Mouse (Mus musculus) forebrain, embryonic 16.5 days (tissue): ENCODE results near the gene Rbm44. TPM values are rescaled to one million over a fixed set of nuclear protein-coding genes. Genes with fewer than 3 reads are reported as not detected.

Experiments
- ATAC-seq: fragments of 200-750 bp; cut with Nextera tagmentation; 2 replicates; pipeline ENCODE4 v1.8.0; 2017; ENCODE audit warnings: mild to moderate bottlenecking, moderate library complexity
- H3K27ac ChIP-seq: fragments of 300-500 bp; sonication (generic); 2 replicates; pipeline ENCODE4 v1.5.1; 2014; ENCODE audit warnings: low read length, control low read depth
- H3K27me3 ChIP-seq: fragments of 300-500 bp; sonication (generic); replicated peaks from 2 replicates; pipeline ENCODE4 v1.6.1; 2014; ENCODE audit warnings: low read length; ENCODE audit not compliant: control insufficient read depth, insufficient read depth
- H3K36me3 ChIP-seq: fragments of 300-500 bp; sonication (generic); 2 replicates; pipeline ENCODE4 v1.6.1; 2014; ENCODE audit not compliant: control insufficient read depth, insufficient read depth
- H3K4me1 ChIP-seq: fragments of 300-500 bp; sonication (generic); replicated peaks from 2 replicates; pipeline ENCODE4 v1.6.1; 2014; ENCODE audit warnings: low read length; ENCODE audit not compliant: control insufficient read depth, insufficient read depth
- H3K4me2 ChIP-seq: fragments of 300-500 bp; sonication (generic); 2 replicates; pipeline ENCODE4 v1.6.1; 2014; ENCODE audit warnings: mild to moderate bottlenecking, low read length, control low read depth
- H3K4me3 ChIP-seq: fragments of 300-500 bp; sonication (generic); replicated peaks from 2 replicates; pipeline ENCODE4 v1.5.1; 2014; ENCODE audit warnings: mild to moderate bottlenecking, low read length, control low read depth
- H3K9ac ChIP-seq: fragments of 300-500 bp; sonication (generic); replicated peaks from 2 replicates; pipeline ENCODE4 v1.6.1; 2014; ENCODE audit warnings: low read depth, low read length, control low read depth
- H3K9me3 ChIP-seq: fragments of 300-500 bp; sonication (generic); 2 replicates; pipeline ENCODE4 v1.6.1; 2016; ENCODE audit warnings: low read length; ENCODE audit not compliant: control insufficient read depth
- WGBS: fragments of 180-500 bp; shearing (Covaris S2); extraction: QIAGEN DNeasy Blood & Tissue Kit; methylation state at CpG from one replicate; pipeline ENCODE4 v1.1.7; 2014; 5-methylcytosine and 5-hydroxymethylcytosine counted together
- polyA plus RNA-seq: library from polyadenylated mRNA; unstranded; fragments of >200 nt; fragmentation: Nextera tagmentation; extraction: Ambion mirVana; gene quantifications from 2 replicates; pipeline ENCODE4 v1.2.1, GENCODE M21; 2015

The Rbm44 gene
- polyA plus RNA-seq, 1 experiment from 2014 or later: 0.11 TPM

- Histone ChIP-seq H3K36me3 (0 out of 2 replicates have a peak, but pooled peaks cover 2% of the 10 kb centered on the region), H3K4me2 (no peak overlapping the region), H3K27me3 (no peaks in the 10 kb centered on the region), H3K9ac (no peak overlapping the region), H3K4me3 (no peak overlapping the region), H3K27ac (no peak overlapping the region), H3K9me3 (no peaks in the 10 kb centered on the region), H3K4me1 (no peaks in the 10 kb centered on the region)
- ATAC-seq: no peak
- WGBS: 86% methylated on average over 4 of the region's 4 CpGs
Observed at GRCm38 (mm10) chr1:91109302-91109701, 35.6 kb upstream of the Rbm44 start.

- H3K27ac ChIP-seq: no peak overlapping the region
- H3K36me3 ChIP-seq: 0 out of 2 replicates have a peak, but pooled peaks cover 5% of the 10 kb centered on the region
- H3K4me2 ChIP-seq: no peak overlapping the region
- no peak overlapping the region for H3K9ac ChIP-seq
- H3K9me3 ChIP-seq: no peaks in the 10 kb centered on the region
- 92% methylated on average over 14 of the region's 14 CpGs for WGBS
- no peak overlapping the region for H3K4me3 ChIP-seq
- H3K27me3 ChIP-seq: no peaks in the 10 kb centered on the region
- ATAC-seq: no peak
- no peaks in the 10 kb centered on the region for H3K4me1 ChIP-seq
Observed at GRCm38 (mm10) chr1:91112171-91112570, 32.7 kb upstream of the Rbm44 start.

GRCm38 (mm10) chr1:91112606-91113005 is 32.3 kb upstream of the Rbm44 start:
- WGBS: 90% methylated on average over 4 of the region's 4 CpGs
- ATAC-seq: no peak
- H3K27ac ChIP-seq: no peak overlapping the region
- no peaks in the 10 kb centered on the region for H3K4me1 ChIP-seq
- no peaks in the 10 kb centered on the region for H3K27me3 ChIP-seq
- no peak overlapping the region for H3K4me3 ChIP-seq
- H3K36me3 ChIP-seq: 0 out of 2 replicates have a peak, but pooled peaks cover 5% of the 10 kb centered on the region
- H3K9ac ChIP-seq: no peak overlapping the region
- H3K9me3 ChIP-seq: no peaks in the 10 kb centered on the region
- no peak overlapping the region for H3K4me2 ChIP-seq

GRCm38 (mm10) chr1:91122121-91122520 is 22.8 kb upstream of the Rbm44 start:
- WGBS: 90% methylated on average over 11 of the region's 11 CpGs
- Histone ChIP-seq H3K4me3 (no peak overlapping the region), H3K9me3 (no peaks in the 10 kb centered on the region), H3K27me3 (no peaks in the 10 kb centered on the region), H3K4me1 (no peaks in the 10 kb centered on the region), H3K4me2 (no peak overlapping the region), H3K36me3 (no peaks in the 10 kb centered on the region; the same call in 1 of the 2 replicates), H3K9ac (no peak overlapping the region), H3K27ac (no peak overlapping the region)
- ATAC-seq: no peak

- H3K4me3 ChIP-seq: no peak overlapping the region
- no peaks in the 10 kb centered on the region for H3K4me1 ChIP-seq
- no peak overlapping the region for H3K27ac ChIP-seq
- H3K36me3 ChIP-seq: no peaks in the 10 kb centered on the region; the same call in 1 of the 2 replicates
- H3K27me3 ChIP-seq: no peaks in the 10 kb centered on the region
- no peak for ATAC-seq
- WGBS: 94% methylated on average over 5 of the region's 5 CpGs
- H3K9me3 ChIP-seq: no peaks in the 10 kb centered on the region
- H3K9ac ChIP-seq: no peak overlapping the region
- no peak overlapping the region for H3K4me2 ChIP-seq
Observed at GRCm38 (mm10) chr1:91123004-91123403, 21.9 kb upstream of the Rbm44 start.

GRCm38 (mm10) chr1:91123466-91123865 is 21.4 kb upstream of the Rbm44 start:
- no peak overlapping the region for H3K4me2 ChIP-seq
- H3K4me3 ChIP-seq: no peak overlapping the region
- no peaks in the 10 kb centered on the region for H3K4me1 ChIP-seq
- no peaks in the 10 kb centered on the region for H3K27me3 ChIP-seq
- H3K27ac ChIP-seq: no peak overlapping the region
- 90% methylated on average over 3 of the region's 3 CpGs for WGBS
- no peaks in the 10 kb centered on the region for H3K9me3 ChIP-seq
- H3K36me3 ChIP-seq: no peaks in the 10 kb centered on the region; the same call in 1 of the 2 replicates
- no peak for ATAC-seq
- no peak overlapping the region for H3K9ac ChIP-seq

GRCm38 (mm10) chr1:91128849-91129248 is 16.0 kb upstream of the Rbm44 start:
- Histone ChIP-seq H3K4me3 (no peak overlapping the region), H3K27ac (no peak overlapping the region), H3K4me1 (no peaks in the 10 kb centered on the region), H3K36me3 (no peaks in the 10 kb centered on the region; the same call in 1 of the 2 replicates), H3K27me3 (no peaks in the 10 kb centered on the region), H3K9me3 (no peaks in the 10 kb centered on the region), H3K4me2 (no peak overlapping the region), H3K9ac (no peak overlapping the region)
- no peak for ATAC-seq
- 92% methylated on average over 4 of the region's 4 CpGs for WGBS

- H3K9ac ChIP-seq: no peak overlapping the region
- no peak overlapping the region for H3K27ac ChIP-seq
- WGBS: 85% methylated on average over 2 of the region's 2 CpGs
- H3K4me3 ChIP-seq: no peak overlapping the region
- no peaks in the 10 kb centered on the region for H3K27me3 ChIP-seq
- ATAC-seq: no peak
- H3K36me3 ChIP-seq: no peaks in the 10 kb centered on the region
- no peaks in the 10 kb centered on the region for H3K4me1 ChIP-seq
- no peak overlapping the region for H3K4me2 ChIP-seq
- no peaks in the 10 kb centered on the region for H3K9me3 ChIP-seq
Observed at GRCm38 (mm10) chr1:91137036-91137435, 7.9 kb upstream of the Rbm44 start.

- 64% methylated on average over 2 of the region's 2 CpGs for WGBS
- Histone ChIP-seq H3K36me3 (no peaks in the 10 kb centered on the region), H3K4me3 (no peak overlapping the region), H3K9me3 (no peaks in the 10 kb centered on the region), H3K27me3 (no peaks in the 10 kb centered on the region), H3K9ac (no peak overlapping the region), H3K4me2 (no peak overlapping the region), H3K4me1 (no peaks in the 10 kb centered on the region), H3K27ac (no peak overlapping the region)
- no peak for ATAC-seq
Observed at GRCm38 (mm10) chr1:91151509-91151908, 6.6 kb downstream of the Rbm44 start.

- 80% methylated on average over 6 of the region's 6 CpGs for WGBS
- no peak for ATAC-seq
Observed at GRCm38 (mm10) chr1:91166798-91167197, 21.9 kb downstream of the Rbm44 start.

More at GRCm38 (mm10) chr1:91166798-91167197, 21.9 kb downstream of the Rbm44 start:
- H3K27me3 ChIP-seq: no peaks in the 10 kb centered on the region
- H3K4me1 ChIP-seq: no peaks in the 10 kb centered on the region
- H3K9ac ChIP-seq: no peak overlapping the region
- no peak overlapping the region for H3K27ac ChIP-seq
- no peak overlapping the region for H3K4me2 ChIP-seq
- H3K4me3 ChIP-seq: no peak overlapping the region
- H3K9me3 ChIP-seq: no peaks in the 10 kb centered on the region
- H3K36me3 ChIP-seq: no peaks in the 10 kb centered on the region
